Mouse (Mus musculus) thymus, adult 2 months (tissue): ENCODE data around the gene Tgfbr2.

Experiments
- CTCF ChIP-seq: fragments of 200-500 bp; IDR thresholded peaks from 2 replicates; pipeline ENCODE4 v1.5.1; 2012; ENCODE audit warnings: mild to moderate bottlenecking, control low read depth, low read length, moderate library complexity, borderline replicate concordance; ENCODE audit not compliant: control insufficient read depth, poor library complexity, insufficient read depth; ENCODE audit errors: extremely low read depth
- POLR2A ChIP-seq: fragments of 200-500 bp; IDR thresholded peaks from 2 replicates; pipeline ENCODE4 v1.6.1; 2012; ENCODE audit warnings: mild to moderate bottlenecking, low read length, control low read depth, moderate library complexity; ENCODE audit not compliant: control insufficient read depth, poor library complexity, insufficient read depth; ENCODE audit errors: extremely low read depth

DNA sequence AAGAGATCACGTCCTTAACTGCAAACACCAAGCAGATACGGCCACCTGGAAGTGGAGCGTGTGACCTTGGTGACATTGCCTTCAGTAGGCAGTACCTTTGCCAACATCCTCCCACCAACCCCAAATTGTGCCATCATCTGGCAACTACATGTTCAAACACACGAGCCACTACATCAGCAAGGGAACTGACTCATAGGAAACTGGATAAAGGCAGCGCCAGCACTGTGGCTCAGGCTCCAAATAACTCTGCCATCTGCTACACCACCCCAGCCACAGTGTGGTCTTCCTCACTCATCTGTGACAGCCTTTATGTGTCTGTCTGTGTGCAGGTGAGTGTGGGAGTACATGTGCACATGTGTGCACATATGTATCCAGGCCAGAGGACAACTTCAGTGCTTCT, 9.7 kb upstream of the Tgfbr2 start:
- TF ChIP-seq POLR2A, result no peak
- TF ChIP-seq CTCF, result no peak
